Mouse (Mus musculus) cortical plate, adult 2 months (tissue): ENCODE data around the gene Mfap4.

ENCODE experiments used
- CTCF ChIP-seq: fragments of 200-500 bp; IDR thresholded peaks from 2 replicates; pipeline ENCODE4 v1.5.1; 2011; ENCODE audit warnings: mild to moderate bottlenecking, control low read depth, low read length; ENCODE audit not compliant: insufficient read depth; ENCODE audit errors: extremely low read depth
- POLR2A ChIP-seq: fragments of 200-500 bp; IDR thresholded peaks from 2 replicates; pipeline ENCODE4 v1.6.1; 2011; ENCODE audit warnings: mild to moderate bottlenecking, low read length, control low read depth; ENCODE audit not compliant: insufficient read depth; ENCODE audit errors: extremely low read depth

DNA sequence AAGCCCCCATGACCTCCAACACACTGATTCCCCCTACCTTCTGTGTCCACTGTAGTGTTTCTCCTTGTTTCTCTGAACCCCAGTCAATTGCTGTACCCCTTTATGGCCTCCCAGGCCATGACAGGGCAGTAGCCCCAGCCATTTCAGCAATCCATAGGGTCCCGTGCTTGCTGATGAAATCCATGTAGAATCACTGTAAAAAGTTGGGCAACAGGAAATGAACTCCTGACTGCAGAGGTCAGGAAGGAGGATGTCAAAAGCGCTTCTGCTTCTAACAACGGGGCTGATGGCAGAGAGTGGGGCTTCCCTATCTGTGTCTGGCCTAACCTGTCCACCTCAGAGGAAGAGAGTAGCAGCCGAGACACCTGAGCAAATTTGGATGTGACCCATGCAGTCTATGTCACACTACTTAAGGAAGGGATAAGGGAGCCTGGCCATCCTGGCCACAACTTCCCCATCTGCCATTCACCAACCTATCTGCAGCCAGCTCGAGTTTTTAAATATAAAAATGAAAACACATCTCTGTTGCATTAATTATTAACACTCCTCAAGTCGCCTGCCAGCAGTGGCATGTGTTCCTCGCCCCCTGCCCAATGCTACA, 15.8 kb upstream of the Mfap4 start:
- TF ChIP-seq POLR2A = no peak
- TF ChIP-seq CTCF = no peak
